Mouse (Mus musculus): ENCODE data around the gene Panx1. TPM values are rescaled to one million over a fixed set of nuclear protein-coding genes. Genes with fewer than 3 reads are reported as not detected.

Gene Panx1
- polyA plus RNA-seq, 2 experiments, result 41.7 to 49.5 TPM

DNA sequence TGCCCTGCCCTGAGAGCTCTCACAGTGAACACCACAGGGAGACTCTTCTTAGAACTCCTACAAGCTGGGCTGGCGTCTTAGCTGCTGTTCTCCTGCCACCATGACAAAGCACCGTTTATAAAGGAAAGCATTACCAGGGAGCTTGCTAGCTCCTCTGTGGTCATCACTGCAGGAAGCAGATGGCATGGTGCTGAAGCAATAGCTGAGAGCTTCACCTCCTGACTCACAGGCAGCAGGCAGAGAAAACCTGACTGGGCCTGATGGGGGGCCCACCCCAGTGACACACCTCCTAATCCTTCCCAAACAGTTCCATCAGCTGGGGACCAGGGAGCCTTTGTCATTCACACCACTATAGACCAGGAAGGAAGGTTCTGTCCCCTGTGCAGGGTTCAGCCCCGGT, 7.6 kb downstream of the Panx1 start:
- no peaks in the 10 kb centered on the region for H3K9me3 ChIP-seq (ENCODE audit: control insufficient read depth, low read length)
- no peak for ATAC-seq (ENCODE audit: low FRiP score, low read depth)
- H3K4me3 ChIP-seq (replicated peaks; ENCODE audit: low read length), result no peak overlapping the region
- H3K36me3 ChIP-seq (ENCODE audit: control insufficient read depth, insufficient read depth, low read length), result no peaks in the 10 kb centered on the region
- DNase-seq (ENCODE audit: low spot score), result no peak
- H3K27me3 ChIP-seq (ENCODE audit: control insufficient read depth, insufficient read depth, low read length), result no peaks in the 10 kb centered on the region
- no peak overlapping the region for H3K27ac ChIP-seq (replicated peaks; ENCODE audit: low read depth, low read length)
- no peak for TF ChIP-seq POLR2A (IDR thresholded peaks at IDR 0.05; ENCODE audit: borderline replicate concordance, extremely low read depth, insufficient read depth, insufficient read length)
- no peaks in the 10 kb centered on the region for H3K4me1 ChIP-seq (ENCODE audit: control insufficient read depth, insufficient read depth, low read length)
- no peak overlapping the region for H3K9ac ChIP-seq (ENCODE audit: low read depth, low read length, severe bottlenecking)
- H3K4me2 ChIP-seq (replicated peaks; ENCODE audit: low read depth, low read length, severe bottlenecking), result no peak overlapping the region
- 55% methylated on average over 3 of the region's 3 CpGs for WGBS

DNA sequence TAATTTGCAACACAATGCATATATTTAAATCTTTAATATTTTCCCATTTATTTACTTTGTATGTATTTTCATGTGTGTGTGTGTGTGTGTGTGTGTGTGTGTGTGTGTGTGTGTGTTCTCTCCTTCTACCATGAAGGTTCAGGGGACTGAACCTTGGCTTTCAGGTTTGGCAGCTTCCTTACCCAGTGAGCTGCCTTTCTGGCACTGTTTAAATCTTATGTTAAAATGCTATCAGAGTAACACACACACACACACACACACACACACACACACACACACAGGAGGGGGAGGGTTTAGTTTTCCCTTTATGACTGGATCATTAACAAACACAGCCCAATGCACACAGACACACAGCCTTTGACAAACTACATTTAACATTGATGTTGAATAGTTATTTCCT, 8.0 kb downstream of the Panx1 start:
- no peak overlapping the region for H3K27ac ChIP-seq (replicated peaks; ENCODE audit: low read depth, low read length)

DNA sequence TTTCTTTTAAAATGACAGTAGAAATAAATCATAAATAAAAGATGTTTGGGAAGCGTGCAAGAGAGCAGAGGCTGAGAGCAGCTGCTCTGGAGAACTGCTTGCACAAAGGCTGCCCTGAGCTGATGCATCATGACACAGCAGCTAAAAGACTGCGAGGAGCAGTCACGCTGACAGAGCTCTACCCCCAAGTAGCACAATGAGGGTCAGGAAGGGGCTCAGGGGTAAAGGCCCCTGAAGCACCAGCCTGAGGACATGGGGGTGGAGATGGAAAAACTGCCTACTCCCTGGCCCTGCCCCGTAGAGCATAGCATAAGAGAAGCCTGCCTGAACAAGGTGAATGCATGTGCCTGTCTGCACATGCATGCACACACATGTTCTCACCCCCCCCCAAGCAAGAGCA, 8.5 kb downstream of the Panx1 start:
- ATAC-seq (ENCODE audit: low FRiP score, low read depth), result no peak
- H3K9ac ChIP-seq (ENCODE audit: low read depth, low read length, severe bottlenecking), result no peak overlapping the region
- no peaks in the 10 kb centered on the region for H3K4me1 ChIP-seq (ENCODE audit: control insufficient read depth, insufficient read depth, low read length)
- no peak for TF ChIP-seq POLR2A (IDR thresholded peaks at IDR 0.05; ENCODE audit: borderline replicate concordance, extremely low read depth, insufficient read depth, insufficient read length)
- H3K4me3 ChIP-seq (replicated peaks; ENCODE audit: low read length), result no peak overlapping the region
- WGBS, result 61% methylated on average over 4 of the region's 4 CpGs
- H3K9me3 ChIP-seq (ENCODE audit: control insufficient read depth, low read length), result no peaks in the 10 kb centered on the region
- no peaks in the 10 kb centered on the region for H3K27me3 ChIP-seq (ENCODE audit: control insufficient read depth, insufficient read depth, low read length)
- H3K27ac ChIP-seq (replicated peaks; ENCODE audit: low read depth, low read length), result no peak overlapping the region
- no peak overlapping the region for H3K4me2 ChIP-seq (replicated peaks; ENCODE audit: low read depth, low read length, severe bottlenecking)
- H3K36me3 ChIP-seq (ENCODE audit: control insufficient read depth, insufficient read depth, low read length), result no peaks in the 10 kb centered on the region
- no peak for DNase-seq (ENCODE audit: low spot score)

More for the DNA sequence above, 8.0 kb downstream of the Panx1 start:
- Histone ChIP-seq H3K4me3 (replicated peaks; ENCODE audit: low read length) (no peak overlapping the region), H3K9me3 (ENCODE audit: control insufficient read depth, low read length) (no peaks in the 10 kb centered on the region), H3K9ac (ENCODE audit: low read depth, low read length, severe bottlenecking) (no peak overlapping the region), H3K27me3 (ENCODE audit: control insufficient read depth, insufficient read depth, low read length) (no peaks in the 10 kb centered on the region), H3K36me3 (ENCODE audit: control insufficient read depth, insufficient read depth, low read length) (no peaks in the 10 kb centered on the region), H3K4me2 (replicated peaks; ENCODE audit: low read depth, low read length, severe bottlenecking) (no peak overlapping the region), H3K4me1 (ENCODE audit: control insufficient read depth, insufficient read depth, low read length) (no peaks in the 10 kb centered on the region)
- ATAC-seq (ENCODE audit: low FRiP score, low read depth) (no peak), DNase-seq (ENCODE audit: low spot score) (no peak)
- no peak for TF ChIP-seq POLR2A (IDR thresholded peaks at IDR 0.05; ENCODE audit: borderline replicate concordance, extremely low read depth, insufficient read depth, insufficient read length)

DNA sequence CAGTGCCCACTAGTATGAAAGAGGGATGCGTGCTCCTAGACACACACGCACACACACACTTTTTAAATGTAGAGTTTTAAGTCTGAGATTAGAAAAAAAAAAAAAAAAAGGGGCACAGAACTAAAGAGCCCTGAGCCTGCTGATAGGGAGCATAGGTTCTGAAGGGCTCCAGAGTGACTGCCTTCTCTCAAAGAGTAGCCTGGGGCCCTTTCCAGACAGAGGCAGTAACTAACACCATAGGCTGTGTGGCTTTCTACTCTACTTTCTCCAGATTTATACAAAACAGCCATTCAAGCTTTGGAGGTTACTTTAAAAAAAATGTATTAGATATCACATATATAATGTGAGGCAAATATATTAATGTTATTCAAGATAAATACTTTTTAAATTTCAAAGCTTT, 8.9 kb downstream of the Panx1 start:
- no peak for TF ChIP-seq POLR2A (IDR thresholded peaks at IDR 0.05; ENCODE audit: borderline replicate concordance, extremely low read depth, insufficient read depth, insufficient read length)
- H3K36me3 ChIP-seq (ENCODE audit: control insufficient read depth, insufficient read depth, low read length), result no peaks in the 10 kb centered on the region
- DNase-seq (ENCODE audit: low spot score) (no peak), ATAC-seq (ENCODE audit: low FRiP score, low read depth) (no peak)
- H3K27ac ChIP-seq (replicated peaks; ENCODE audit: low read depth, low read length), result no peak overlapping the region
- H3K4me3 ChIP-seq (replicated peaks; ENCODE audit: low read length), result no peak overlapping the region
- H3K27me3 ChIP-seq (ENCODE audit: control insufficient read depth, insufficient read depth, low read length), result no peaks in the 10 kb centered on the region
- no peaks in the 10 kb centered on the region for H3K4me1 ChIP-seq (ENCODE audit: control insufficient read depth, insufficient read depth, low read length)
- H3K9me3 ChIP-seq (ENCODE audit: control insufficient read depth, low read length), result no peaks in the 10 kb centered on the region
- H3K9ac ChIP-seq (ENCODE audit: low read depth, low read length, severe bottlenecking), result no peak overlapping the region
- WGBS, result 95% methylated on average over 2 of the region's 2 CpGs
- H3K4me2 ChIP-seq (replicated peaks; ENCODE audit: low read depth, low read length, severe bottlenecking), result no peak overlapping the region

DNA sequence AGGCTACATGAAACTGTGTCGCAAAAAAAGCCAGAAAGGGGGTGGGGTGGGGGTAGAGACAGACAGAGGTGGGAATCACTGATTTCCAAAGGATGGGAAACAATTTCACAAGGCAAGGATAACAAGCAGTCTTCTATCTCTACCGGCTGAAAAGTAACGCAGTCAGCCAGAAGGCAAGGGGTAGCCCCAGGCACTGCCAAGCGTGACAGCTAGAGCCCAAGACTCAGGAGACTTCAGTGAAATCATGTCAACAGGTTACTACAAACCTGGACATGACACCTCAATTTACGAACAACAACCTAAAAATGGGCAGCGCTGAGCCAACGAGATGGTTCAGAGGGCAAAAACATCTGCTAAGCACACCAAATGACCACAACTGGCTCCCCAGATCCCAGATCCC, 9.3 kb downstream of the Panx1 start:
- Histone ChIP-seq H3K27me3 (ENCODE audit: control insufficient read depth, insufficient read depth, low read length) (no peaks in the 10 kb centered on the region), H3K4me3 (replicated peaks; ENCODE audit: low read length) (no peak overlapping the region), H3K9me3 (ENCODE audit: control insufficient read depth, low read length) (no peaks in the 10 kb centered on the region), H3K9ac (ENCODE audit: low read depth, low read length, severe bottlenecking) (no peak overlapping the region), H3K4me2 (replicated peaks; ENCODE audit: low read depth, low read length, severe bottlenecking) (no peak overlapping the region), H3K36me3 (ENCODE audit: control insufficient read depth, insufficient read depth, low read length) (no peaks in the 10 kb centered on the region), H3K4me1 (ENCODE audit: control insufficient read depth, insufficient read depth, low read length) (no peaks in the 10 kb centered on the region), H3K27ac (replicated peaks; ENCODE audit: low read depth, low read length) (no peak overlapping the region)
- 89% methylated on average over 7 of the region's 7 CpGs for WGBS
- no peak for TF ChIP-seq POLR2A (IDR thresholded peaks at IDR 0.05; ENCODE audit: borderline replicate concordance, extremely low read depth, insufficient read depth, insufficient read length)
- no peak for ATAC-seq (ENCODE audit: low FRiP score, low read depth)
- DNase-seq (ENCODE audit: low spot score), result no peak

Measured in limb, embryonic 14.5 days (tissue).